Mouse (Mus musculus) monocyte, adult 2 months (primary cell): ENCODE data around the gene Ralgapa2.

Experiments used
- DNase-seq, 2 experiments: peaks; one replicate each; pipeline ENCODE4 v3.0.0; 2022; ENCODE audit warnings: low spot score in 2 of 2, low read depth in 1 of 2

Ralgapa2 gene

DNA sequence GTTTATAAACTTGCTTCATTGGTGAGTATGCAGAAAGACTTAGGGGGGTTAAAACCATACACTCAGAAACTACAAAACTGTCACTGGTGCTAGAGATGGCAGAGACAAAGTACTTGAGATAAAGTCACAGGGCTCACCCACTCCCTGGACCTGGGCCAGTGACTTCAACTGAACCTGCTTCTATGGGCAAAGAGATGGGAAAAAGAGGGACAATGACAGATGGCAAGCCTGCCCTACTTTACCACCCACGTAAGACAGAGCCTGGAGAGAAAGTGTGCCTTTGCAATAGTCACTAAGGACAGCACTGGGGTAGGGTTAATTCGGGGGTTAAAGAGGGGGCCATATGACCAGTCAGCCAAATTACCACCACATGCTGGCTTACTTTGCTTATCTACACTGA is 148.7 kb downstream of the Ralgapa2 start:
- DNase-seq: no peak

DNA sequence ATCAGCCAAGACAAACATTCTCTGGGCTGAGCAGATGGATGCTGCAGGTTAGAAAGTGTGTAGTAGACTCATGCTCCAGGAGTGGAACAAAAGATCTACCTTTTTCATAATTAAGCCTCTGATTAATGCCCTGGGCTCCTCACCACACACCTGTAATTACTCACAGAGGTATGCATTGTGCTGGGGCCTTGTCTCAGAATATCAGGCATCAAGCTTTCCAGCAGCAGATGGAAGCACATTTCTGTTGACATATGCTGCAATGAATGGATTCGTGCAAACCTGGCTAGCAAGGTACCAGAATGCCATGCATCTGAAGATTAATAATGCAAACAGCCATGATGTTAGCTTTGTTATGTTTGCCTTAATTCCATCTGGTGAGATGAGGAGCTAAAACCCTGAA is 149.2 kb downstream of the Ralgapa2 start:
- no peak for DNase-seq

DNA sequence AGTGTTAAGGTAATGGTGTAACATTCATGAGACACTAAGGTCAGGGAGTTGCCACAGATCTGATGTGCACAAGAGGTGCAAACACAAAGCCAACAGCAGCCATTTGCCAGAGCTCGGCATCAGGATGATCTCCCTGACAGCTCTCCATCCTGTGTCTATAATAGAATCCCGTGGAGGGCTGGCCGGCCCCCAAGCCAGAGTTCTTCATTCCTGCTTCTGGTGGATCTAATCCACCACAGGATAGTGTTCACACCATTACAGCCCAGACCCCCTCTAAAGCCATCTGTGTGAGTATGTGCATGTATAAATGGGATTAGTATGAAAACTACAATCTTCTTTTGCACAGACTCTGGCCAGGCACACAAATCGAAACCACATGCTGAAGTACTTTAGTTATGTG is 150.2 kb downstream of the Ralgapa2 start:
- DNase-seq: no peak

DNA sequence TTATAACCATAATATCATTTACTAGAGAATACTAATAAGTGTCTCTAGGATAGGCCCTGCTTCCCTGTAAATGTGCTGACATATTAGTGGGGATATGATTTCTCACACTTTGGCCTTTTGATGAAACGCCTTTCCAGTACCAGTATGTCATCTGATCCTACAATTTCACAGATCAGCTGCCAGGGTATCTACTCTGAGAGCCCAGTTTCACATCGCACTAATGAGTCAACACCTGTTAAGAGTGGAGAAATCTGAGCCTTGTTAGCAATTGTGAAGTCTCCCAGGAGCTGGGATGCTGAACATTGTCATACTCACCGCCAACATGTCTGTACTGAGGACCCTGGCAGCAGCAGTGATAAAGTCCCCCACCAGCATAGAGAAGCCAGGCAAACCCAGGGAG is 151.1 kb downstream of the Ralgapa2 start:
- DNase-seq: no peak

DNA sequence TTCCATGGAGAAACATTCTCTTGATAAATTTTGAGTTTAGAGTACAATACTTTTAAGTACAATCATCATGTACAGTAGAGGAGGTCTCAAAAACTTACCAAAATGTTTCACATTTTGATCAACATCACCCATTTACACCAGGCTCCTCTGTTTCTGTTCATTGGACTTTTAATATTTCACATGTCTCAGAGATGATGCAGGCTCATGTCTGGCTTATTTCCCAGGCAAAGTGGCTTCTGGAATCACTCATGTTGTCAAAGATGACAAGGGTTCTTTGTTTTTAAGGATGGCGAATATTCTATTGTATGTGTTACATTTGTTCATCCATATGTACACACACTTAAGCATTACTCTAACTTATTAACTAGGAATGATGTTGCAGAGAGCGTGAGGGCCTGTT is 152.5 kb downstream of the Ralgapa2 start:
- no peak for DNase-seq

DNA sequence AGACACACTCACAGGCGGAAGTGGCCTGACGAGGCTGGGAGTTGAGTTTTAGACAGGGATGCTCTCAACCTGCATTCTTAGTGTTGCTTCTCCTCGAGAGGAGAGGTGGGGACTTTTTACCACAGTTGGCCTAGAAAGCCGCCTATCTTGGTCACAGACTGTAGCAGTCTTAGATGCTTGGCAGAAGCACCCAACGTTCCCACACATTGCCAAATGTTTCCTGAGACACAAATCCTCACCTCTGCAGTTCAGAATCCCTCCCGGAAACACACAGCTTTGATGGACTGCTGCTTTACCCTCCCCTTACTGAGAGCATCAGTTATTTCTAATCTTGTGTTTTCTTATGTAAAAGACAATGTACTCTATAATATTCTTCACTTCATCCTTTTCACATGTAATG is 155.6 kb downstream of the Ralgapa2 start:
- no peak for DNase-seq

GRCm38 (mm10) chr2:146350230-146350629 is 161.9 kb downstream of the Ralgapa2 start:
- no peak for DNase-seq

DNA sequence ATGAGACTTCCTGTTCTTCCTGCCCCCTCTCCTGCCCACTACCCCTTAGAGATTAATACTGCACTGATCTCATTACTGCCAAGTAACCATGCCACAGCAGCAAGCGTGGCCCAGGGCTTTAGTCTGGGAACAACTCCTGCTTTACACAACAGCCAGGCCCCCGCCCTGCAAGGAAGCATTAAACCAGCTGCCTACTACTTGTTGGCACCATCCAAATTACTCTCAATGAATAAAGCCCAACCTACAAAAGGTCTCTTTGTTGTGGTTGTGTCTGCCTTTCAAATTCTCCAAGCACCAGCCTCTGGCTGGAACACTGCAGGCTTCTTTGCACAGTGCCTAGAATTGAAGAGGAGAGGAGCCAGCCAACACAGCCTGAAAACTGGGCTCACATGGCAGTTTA is 164.2 kb downstream of the Ralgapa2 start:
- DNase-seq: no peak

GRCm38 (mm10) chr2:146340090-146340489 is 172.1 kb downstream of the Ralgapa2 start:
- DNase-seq: no peak

DNA sequence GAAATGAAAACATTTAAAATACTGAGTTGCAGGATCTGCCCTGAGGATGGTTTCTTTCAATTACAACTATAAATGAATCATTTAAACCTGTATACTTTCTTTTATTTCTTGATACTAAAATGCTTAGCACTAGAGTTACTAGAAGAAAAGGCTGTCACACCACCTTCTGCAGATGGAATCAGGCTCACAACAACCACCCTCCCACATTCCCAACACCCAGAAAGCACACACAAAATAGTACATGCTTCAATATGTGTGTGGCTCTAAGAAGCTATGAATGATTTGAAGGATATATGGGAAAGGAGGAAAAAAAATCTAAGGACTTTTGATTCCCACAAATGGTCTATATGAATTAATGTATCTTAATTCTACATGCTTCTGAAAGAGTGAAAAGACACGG is 174.6 kb downstream of the Ralgapa2 start:
- no peak for DNase-seq

GRCm38 (mm10) chr2:146331894-146332476 is 180.2 kb downstream of the Ralgapa2 start:
- no peak for DNase-seq

DNA sequence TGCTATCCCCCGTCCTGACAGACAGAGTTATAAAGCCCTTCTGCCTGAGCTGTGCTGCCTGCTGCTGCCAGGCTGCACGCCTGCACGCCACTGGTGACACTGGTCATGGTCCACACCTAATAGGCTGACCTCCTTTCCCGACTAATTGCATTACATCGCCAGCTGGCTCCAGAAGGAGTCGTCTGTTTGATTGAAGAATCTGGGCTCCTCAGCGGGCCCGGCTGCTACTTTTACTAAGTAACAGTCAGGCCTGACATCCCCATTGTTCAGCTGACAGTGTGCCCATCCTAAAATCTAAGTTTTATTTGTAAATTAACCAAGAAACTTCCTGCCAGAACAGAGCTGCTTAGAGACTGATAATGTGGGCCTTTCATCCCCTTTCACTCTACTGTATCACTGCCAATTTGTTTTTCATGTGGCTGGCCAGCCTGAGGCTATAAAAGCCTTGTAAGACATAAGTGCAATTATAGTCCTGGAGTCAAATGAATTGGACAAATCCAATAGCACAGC is 181.3 kb downstream of the Ralgapa2 start:
- no peak for DNase-seq

GRCm38 (mm10) chr2:146330101-146330500 is 182.0 kb downstream of the Ralgapa2 start:
- DNase-seq: no peak

GRCm38 (mm10) chr2:146326654-146327053 is 185.5 kb downstream of the Ralgapa2 start:
- no peak for DNase-seq

DNA sequence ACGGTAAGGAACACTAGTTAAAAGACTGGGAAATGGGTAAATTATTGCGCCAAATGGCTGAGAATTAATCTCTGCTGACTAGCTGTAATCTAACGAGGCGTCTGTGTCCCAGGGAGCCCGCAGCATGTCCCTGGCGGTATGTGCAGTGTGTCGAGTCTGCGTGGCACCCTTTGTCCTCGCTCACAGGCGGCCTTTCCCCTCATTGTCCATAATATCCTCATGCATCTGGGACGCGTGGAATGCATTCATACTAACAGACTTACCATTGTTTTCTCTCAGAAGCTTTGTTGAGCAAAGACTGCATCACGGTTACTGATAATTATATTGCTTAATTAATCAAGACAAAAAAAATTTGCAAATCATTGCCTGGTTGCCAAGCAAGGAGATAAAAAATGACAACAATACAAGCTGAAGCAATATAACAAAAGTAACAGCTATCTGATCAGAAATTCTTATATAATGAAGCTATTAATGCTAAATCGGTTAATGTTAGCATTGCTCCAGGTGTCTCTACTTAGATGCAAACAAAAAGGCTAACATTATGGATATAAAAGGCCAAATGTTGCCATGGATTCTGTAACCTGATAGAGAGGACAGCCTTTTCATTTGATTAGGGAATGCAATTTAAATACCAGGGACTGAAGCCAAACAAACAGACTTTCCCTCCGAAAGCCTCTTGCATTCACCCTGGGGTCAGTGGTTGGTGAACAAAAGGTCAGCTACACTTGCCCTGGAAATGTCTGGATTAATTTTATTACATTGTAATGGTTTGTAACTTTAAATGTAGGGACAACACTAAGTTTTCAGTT is 187.0 kb downstream of the Ralgapa2 start:
- no peak for DNase-seq

- DNase-seq: no peak
Measured at GRCm38 (mm10) chr2:146324140-146324906, 187.8 kb downstream of the Ralgapa2 start.

DNA sequence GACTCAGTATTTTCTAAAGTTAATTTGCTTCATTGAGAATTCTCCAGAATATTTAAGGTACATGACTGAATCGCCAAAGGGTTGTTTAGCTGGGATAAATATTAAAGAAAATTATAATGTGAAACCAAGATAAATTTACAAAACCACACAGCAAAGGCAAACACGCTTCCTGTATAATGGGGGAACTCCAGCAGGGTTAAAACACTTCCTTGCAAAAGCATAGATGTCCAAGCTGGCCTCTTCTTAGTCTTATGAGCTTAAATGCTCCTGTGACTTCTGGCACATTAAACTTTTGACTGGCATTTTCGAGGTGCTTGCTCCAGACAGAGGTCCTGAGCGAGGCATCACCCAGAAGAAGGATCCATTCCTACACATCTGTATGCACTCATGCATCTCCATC is 188.6 kb downstream of the Ralgapa2 start:
- DNase-seq: no peak

GRCm38 (mm10) chr2:146322770-146323169 is 189.4 kb downstream of the Ralgapa2 start:
- DNase-seq: no peak

- DNase-seq: no peak
Measured at GRCm38 (mm10) chr2:146322019-146322418, 190.1 kb downstream of the Ralgapa2 start.

- DNase-seq: no peak
Measured at GRCm38 (mm10) chr2:146320666-146321065, 191.5 kb downstream of the Ralgapa2 start.

- DNase-seq: no peak
Measured at GRCm38 (mm10) chr2:146314751-146315150, 197.4 kb downstream of the Ralgapa2 start.

- DNase-seq: no peak
Measured at GRCm38 (mm10) chr2:146313811-146314210, 198.3 kb downstream of the Ralgapa2 start.
